Mouse (Mus musculus) left cerebral cortex, postnatal 10 days (tissue): ENCODE results near the gene Ctsa. TPM values are rescaled to one million over a fixed set of nuclear protein-coding genes. Genes with fewer than 3 reads are reported as not detected.
"Not testable (repeated sequence)": the region's sequence is repeated elsewhere in the genome, so short reads cannot be mapped to it uniquely, and the experiment has no call there.

Experiments
- DNase-seq, 2 experiments: peaks; one replicate each; pipeline ENCODE4 v3.0.0; 2021 to 2022; ENCODE audit warnings: low spot score in 2 of 2, mixed read lengths in 1 of 2; ENCODE audit errors: extremely low spot score in 1 of 2
- intact Hi-C: fragments of 180-260 bp; cut with DNase I; formaldehyde crosslinking; loops from one replicate; pipeline ENCODE4 v1.15.1; 2025
- total RNA-seq, 2 experiments: library from RNA; stranded (reverse); gene quantifications; 2 replicates each; pipeline ENCODE4 v1.2.3; 2021

Ctsa gene
- total RNA-seq, 2 experiments from 2014 or later, result 77.5 to 78.8 TPM

DNA sequence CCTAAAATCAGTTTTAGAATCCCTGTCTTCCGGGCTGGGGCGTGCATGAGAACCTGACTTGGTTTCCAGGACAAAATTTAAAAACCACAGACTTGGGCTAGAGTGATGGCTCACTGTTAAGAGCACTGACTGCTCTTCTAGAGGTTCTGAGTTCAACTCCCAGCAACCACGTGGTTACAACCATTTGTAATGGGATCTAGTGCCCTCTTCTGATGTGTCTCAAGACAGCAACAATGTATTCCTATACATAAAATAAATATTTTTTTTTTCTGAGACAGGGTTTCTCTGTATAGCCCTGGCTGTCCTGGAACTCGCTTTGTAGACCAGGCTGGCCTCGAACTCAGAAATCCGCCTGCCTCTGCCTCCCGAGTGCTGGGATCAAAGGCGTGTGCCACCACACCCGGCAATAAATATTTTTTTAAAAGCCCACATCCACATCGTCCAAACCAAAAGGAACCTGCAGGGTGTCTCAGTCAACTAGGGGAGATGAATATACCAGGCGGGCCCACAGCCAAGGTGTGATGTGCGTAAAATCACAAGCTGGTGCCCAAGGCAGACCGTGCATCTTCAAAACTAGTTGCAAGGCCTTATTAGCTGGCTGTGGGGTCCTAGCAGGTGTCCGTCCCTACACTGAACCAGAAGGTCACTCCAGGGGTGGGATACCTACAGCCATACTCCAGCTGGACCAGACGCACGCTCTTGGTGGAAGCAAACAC, 483 bp upstream of the Ctsa start:
- no peak for DNase-seq
- intact Hi-C loops, result loop anchor here (2.0 kb wide), 1 partner anchor 47 kb away; the partner anchor contains the start of gene Pcif1

DNA sequence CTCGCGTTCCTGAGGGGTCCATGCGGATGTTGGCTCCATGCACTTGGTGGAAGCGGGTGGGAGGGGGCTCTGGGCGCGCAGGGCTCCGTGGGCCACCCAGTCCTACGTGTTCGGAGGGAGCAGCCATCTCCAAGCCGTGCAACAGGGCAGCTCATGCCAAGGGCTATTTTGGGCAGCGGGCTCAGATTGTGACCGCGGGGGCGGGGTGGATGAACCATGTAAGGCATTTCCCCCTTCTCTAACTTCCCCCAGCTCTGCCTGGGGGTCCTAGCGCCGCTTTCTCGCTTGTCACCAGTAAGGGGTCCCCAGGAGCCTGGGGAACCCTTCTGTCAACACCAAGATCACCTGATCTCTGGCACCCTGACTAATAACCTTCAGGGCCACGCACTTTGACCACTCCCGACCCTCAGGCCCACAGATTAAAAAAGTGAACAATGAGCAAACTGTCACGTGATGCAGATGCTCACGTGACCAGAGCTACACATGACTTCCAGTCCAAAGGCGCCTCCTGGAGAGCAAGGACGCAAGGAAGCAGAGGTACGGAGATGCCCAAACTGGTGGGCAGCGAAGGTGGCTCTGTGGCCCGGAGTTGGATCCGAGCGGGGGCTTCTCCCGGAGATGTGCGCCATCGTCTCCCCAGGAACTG, 764 bp downstream of the Ctsa start, which contains the start of gene Neurl2:
TSS of gene Neurl2 (minus strand) at position 143 of the 646 bp plus-strand sequence.
- DNase-seq, result peak; percentile 94
- intact Hi-C loops, result loop anchor here (2.0 kb wide), 1 partner anchor 45 kb away; the partner anchor contains the start of gene Pcif1

DNA sequence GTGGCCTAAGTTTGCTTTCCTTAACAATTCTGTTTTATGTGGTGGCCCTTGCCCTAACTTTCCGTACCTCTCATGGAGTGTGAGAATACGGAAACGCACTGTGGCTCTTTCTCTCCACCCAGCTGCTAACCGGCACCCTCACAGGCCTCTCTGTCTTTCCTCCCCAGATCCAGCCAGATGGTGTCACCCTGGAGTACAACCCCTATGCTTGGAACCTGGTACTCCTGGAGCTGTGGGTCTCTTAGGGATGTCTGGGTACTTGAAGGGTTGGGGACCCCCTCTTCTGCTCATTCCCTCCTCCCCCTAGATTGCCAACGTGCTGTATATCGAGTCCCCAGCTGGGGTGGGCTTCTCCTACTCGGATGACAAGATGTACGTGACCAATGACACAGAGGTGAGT, 1.9 kb downstream of the Ctsa start:
- intact Hi-C loops, result no loop called here
- DNase-seq, result no peak

DNA sequence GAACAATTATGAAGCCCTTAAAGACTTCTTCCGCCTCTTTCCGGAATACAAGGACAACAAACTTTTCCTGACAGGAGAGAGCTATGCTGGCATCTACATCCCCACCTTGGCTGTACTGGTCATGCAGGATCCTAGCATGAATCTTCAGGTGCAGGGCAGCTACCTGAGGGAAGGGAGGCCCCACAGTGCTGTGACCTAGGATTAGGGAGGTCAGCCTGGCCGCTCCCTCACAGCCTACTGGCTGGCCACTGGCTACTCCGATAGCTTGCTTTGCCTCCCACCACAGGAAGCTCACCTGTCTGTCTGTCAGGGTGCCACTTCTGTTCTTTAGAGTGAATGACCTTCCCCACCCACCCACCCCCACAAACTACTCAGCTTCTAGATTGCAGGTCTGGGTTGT, 2.5 kb downstream of the Ctsa start:
- no peak for DNase-seq

DNA sequence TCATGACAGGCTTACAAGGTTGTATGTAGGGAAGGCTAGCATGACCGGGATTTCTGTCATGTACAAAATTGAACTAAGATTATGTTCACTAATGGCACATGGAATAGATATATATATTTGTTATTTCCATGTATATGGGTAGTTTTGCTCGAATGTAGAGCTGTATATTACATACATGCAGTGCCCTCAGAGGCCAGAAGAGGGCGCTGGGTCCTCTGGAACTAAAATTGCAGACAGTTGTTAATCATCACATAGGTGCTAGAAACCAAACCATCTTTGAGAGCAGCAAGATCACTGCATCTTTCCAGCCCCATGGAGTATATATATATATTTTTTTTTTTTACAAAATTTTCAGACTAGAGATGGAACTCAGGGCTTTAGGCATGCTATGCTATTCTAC, 13.1 kb downstream of the Ctsa start:
- DNase-seq, result no peak
- intact Hi-C loops, result no loop called here

More for the DNA sequence above, 2.5 kb downstream of the Ctsa start:
- intact Hi-C loops, result no loop called here

DNA sequence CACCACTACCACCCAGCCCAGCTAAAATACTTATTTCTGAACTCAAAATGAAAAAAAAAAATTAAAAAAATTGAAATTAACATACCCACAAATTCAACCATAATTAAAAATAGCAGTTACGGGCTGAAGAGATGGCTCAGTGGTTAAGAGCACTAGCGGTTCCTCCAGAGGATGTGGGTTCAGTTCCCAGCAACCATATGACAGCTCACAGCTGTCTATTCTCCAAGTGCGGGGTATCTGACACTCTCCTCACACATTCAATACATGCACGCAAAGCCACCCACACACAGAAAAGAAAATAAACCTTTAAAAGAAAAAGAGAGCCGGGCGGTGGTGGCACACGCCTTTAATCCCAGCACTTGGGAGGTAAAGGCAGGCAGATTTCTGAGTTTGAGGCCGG, 17.4 kb downstream of the Ctsa start:
- no peak for DNase-seq
- intact Hi-C loops, result no loop called here

DNA sequence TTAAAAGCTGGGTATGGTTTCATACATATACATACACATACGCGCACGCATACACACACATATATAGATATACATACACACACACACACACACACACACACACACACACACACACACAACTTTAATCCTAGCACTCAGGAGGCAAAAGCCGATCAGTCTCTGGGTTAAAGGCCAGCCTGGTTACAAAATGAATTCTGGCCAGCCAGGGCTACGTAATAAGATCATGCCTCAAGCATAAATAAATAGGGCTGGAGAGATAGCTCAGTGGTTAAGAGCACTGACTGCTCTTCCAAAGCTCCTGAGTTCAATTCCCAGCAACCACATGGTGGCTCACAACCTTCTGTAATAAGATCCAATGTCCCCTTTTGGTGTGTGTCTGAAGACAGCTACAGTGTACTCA, 22.9 kb downstream of the Ctsa start:
- intact Hi-C loops, result not testable (repeated sequence)

DNA sequence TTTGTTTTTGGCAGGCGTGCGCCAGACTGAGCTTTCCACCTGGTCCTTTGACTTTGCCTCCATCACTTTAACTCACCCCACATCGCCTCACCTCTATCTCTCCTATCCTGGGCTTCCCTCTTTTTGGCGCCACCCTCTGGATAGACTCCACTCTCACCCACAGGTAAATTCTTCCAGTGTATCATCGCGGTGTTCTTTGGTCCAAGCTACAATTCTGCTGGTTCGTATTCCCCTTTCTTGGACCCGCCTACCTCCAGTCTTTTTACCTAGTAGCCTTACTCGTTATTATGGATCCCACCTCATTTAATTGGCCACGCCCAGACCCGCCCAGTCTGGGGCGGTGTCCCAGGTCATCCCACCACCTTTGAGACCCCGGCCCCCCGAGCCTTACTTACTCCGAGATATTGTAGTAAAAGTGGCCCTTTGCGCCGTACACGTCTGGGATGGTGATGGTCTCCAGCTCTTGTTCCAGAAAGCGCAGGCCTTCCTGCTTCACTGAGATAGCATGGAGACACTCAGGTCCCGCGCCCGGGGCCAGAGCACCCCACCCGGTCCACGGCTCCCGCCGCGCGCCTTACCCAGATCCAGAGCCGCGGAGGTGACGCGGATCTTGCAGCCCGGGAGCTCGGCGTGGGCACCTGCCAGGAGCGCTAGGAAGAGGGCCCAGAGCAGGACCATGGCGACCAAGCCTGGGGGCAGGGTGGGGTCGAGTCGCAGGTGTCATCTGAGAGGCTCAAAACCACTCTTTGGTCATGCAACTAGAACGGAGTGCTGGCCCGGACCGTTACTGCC, 23.8 kb downstream of the Ctsa start:
- intact Hi-C loops, result no loop called here

More for the DNA sequence above, 22.9 kb downstream of the Ctsa start:
- not testable (repeated sequence) for DNase-seq

DNA sequence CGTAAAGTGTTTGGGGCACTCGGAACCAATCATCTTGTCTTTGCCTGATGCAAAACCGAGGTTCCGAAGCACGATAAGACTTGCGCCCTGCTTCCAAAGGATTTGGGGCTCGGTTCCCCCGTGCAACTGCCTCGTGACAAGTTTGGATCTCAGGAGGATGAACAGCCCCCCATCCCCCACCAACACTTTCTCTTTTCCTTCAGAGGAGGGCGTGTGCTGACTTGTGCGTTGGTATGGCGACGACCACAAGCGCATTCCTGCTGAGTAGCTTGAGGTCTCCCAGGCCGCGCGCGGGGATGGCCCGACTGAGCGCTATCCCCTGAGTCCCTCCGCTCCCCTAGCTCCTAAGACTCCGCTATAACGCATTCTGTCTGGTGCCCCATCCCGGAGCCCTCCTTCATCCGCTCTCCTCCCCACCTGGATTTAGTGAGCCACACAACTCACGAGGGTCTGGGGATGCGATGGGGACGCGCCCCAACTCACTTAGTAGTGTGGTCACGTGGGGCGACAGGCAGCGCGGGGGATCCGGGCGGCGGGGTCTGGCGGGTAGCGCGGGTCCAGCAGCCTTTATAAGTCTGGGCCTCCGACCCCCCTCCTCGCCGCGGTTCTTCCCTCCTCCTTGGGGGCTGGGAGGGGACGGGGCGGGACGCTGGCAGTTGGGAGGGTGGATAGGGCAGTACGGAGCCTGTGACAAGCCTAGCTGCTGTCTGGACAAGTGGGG, 24.6 kb downstream of the Ctsa start, which contains the start of gene Pltp:
TSS of gene Pltp (minus strand) at position 611 of the 721 bp plus-strand sequence.
- DNase-seq, result peak; percentile 36 to 87
- intact Hi-C loops, result no loop called here

More for the DNA sequence above, 23.8 kb downstream of the Ctsa start:
- peak in 1 of 2 experiments; percentile 53 for DNase-seq

DNA sequence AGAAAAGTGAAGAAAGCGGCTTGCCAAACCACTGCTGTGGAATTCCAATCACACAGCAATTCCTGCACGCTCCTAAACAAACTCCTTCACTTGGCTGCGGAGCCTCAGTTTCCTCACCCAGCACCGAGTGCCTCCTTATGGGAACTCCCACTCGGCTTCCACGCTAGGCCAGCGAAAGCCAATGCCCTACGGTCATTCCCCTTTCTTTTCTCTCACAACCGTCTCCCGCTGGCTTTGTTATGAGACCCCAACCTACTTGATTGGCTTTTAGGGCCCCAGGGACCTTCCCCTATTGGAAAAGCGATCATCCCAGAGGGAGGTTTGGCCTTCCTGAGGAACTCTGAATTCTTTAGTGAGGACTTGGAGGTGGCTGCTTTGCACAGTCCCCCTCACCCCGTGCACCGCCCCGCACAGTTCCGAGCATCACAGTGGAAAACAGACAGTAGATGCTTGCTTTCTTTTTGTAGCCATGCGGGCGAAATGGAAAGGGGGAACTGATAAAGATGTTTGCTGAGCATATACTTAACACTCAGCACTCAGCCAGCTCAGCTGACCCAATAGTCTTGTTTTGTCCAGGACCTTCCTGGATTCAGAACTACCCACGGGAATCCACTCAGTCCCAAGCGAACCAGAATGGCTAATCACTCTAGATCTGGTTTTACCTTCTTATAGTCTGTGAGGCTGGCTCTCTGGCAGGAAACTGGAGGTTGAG, 25.3 kb downstream of the Ctsa start:
- DNase-seq, result no peak
- intact Hi-C loops, result no loop called here

DNA sequence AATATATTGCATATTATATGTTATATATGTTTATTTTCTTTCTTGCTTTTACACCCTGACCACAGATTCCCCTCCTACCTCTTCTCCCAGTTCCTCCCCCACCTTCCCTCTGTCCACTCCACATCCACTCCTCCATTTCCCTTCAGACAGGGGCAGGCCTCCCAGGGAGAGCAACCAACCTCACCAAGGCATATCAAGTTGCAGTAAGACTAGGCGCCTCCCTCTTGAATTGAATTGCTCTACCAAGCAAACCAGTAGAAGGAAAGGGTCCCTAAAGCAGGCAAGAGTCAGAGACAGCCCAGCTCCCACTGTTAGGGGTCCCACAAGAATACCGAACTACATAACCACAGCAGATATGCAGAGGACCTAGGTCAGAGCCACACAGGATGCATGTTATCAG, 26.5 kb downstream of the Ctsa start:
- DNase-seq, result no peak
- intact Hi-C loops, result no loop called here

DNA sequence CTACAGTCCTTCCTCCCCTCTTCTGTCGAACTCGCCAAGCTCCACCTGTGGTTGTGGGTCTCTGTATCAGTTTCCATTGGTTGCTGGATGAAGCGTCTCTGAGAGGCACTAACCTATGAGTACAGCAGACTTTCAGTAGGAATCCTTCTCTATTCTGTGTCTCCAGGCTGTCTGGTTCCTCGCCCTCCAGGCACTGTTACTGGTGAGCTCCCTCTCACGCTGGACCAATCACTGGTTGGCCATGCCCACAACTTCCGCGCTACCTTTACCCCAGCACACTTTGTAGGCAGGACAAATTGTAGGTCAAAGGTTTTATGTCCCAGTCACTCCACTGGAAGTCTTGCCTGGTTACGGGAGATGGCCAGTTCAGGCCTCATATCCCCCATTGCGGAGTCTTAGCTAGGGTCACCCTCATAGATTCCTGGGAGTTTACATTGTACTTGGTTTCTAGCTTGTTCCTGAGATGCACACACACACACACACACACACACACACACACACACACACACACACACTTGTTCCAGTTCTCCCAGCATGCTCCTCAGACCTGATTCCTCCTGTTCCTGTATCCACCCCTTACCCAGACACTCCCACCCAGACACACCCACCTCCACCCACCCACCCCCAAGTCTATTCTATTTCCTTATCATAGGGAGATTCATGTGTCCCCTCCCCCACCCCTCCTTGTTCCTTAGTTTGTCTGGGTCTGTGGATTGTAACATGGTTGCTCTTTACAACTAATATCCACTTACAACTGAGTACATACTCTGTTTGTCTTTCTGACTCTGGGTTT, 27.2 kb downstream of the Ctsa start:
- no peak for DNase-seq
- intact Hi-C loops, result no loop called here

DNA sequence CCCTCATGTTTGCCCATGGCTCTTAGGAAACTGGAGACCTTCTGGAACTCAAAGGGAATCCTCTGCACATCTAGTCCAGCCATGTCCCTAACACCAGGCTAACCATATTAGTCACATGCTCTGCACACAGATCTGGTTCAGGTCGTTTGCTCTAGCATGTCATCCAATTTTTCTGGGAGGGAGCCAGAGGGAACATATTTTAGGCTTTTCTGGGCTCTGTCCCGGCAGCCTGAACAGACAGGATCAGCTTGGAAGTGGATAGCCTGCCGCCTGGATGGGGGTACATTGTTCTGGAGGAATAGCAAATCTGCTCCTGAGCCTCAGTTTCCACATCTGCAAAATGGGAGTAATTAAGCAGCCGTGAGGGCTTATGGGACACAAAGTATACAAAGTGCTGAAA, 28.4 kb downstream of the Ctsa start:
- intact Hi-C loops, result no loop called here
- no peak for DNase-seq

DNA sequence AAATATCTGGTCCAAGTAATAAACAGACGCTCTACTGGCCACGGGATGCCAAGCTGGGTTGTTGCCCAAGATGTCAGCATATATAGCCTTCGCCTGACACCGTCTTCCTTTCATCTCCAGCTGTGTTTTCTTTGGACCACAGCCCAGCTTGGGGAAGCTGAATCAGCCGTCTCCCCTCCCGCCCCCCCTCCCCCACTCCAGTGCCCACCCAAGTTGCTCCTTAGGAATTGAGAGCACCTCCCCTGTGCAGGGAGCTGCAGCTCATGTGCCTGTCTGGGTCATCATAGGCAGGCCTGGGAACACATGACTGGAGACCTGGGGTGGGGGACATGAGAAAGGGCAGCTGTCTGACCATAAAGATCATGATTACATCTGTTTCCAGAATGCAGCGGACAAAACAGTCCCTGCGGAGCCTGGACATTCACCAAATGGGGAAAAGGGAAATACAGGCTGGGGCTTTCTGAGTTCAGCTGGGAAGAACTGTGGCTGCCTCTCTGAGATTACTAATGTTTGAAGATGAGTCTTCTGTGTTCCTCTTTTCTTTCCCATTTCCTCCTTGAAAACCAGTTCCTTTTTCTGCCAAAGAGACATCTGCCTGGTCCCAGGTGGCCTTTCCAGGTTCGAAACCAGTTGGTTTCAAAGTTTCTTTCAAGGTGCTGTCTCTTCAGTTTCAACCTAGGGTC, 29.6 kb downstream of the Ctsa start:
- DNase-seq, result peak in 1 of 2 experiments; percentile 93
- intact Hi-C loops, result no loop called here

DNA sequence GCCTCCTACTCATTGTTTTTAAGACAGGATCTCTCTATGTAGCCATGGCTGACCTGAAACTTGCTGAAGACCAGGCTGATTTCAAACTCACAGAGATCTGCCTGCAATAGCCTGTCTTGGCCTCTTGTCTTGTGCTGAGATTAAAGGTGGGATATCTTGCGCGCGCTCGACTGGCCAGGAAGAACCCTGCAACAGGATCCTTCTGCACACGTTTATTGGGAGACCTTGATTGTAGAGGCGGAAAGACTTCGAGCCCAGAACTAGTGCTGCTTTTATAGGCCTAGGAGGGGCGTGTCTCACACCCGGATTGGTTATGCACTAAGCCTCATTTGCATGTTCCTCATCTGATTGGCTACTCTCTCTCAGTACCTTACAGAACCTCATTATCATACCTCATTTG, 30.7 kb downstream of the Ctsa start:
- intact Hi-C loops, DNase-seq: not testable (repeated sequence)

DNA sequence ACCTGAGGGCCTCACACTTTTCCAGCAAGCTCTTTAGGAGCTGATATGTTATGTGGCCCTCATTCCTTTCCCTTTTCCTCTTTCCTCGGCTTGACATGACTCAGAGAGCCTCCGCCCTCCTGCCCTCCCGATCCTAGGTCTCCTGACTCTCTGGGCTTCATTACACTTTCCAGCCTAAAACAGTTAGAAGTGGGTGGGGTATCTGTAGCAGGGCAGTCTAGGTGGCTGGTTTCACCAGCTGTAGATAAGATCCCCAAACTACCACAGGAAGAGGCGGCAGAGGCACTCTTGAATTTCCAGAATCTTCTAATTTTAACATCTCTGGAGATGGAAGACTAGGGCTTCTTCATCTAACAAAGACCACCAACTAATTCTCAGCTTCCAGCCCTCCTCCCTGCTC, 31.9 kb downstream of the Ctsa start:
- DNase-seq, result no peak
- intact Hi-C loops, result no loop called here
